Mouse (Mus musculus): ENCODE data around the gene Mlph.

- TF ChIP-seq CTCF (IDR thresholded peaks at IDR 0.05; ENCODE audit: control insufficient read depth, insufficient read depth, insufficient read length): no peak
- no peak for TF ChIP-seq USF1 (IDR thresholded peaks at IDR 0.05; ENCODE audit: low read depth)
- no peak for TF ChIP-seq MYOG (IDR thresholded peaks at IDR 0.05; ENCODE audit: control insufficient read depth, extremely low read depth, insufficient read length)
- TF ChIP-seq MYOD1 (IDR thresholded peaks at IDR 0.05; ENCODE audit: control insufficient read depth, insufficient read length, low read depth): no peak
These were observed 15.1 kb upstream of the Mlph start for GRCm38 (mm10) chr1:90899816-90900215.

Measured in C2C12 (cell line).